Mouse (Mus musculus): ENCODE data around the gene Nsmf. TPM values are rescaled to one million over a fixed set of nuclear protein-coding genes. Genes with fewer than 3 reads are reported as not detected.

Nsmf gene
- polyA plus RNA-seq, 1 experiment from 2014 or later, result 32.6 TPM

DNA sequence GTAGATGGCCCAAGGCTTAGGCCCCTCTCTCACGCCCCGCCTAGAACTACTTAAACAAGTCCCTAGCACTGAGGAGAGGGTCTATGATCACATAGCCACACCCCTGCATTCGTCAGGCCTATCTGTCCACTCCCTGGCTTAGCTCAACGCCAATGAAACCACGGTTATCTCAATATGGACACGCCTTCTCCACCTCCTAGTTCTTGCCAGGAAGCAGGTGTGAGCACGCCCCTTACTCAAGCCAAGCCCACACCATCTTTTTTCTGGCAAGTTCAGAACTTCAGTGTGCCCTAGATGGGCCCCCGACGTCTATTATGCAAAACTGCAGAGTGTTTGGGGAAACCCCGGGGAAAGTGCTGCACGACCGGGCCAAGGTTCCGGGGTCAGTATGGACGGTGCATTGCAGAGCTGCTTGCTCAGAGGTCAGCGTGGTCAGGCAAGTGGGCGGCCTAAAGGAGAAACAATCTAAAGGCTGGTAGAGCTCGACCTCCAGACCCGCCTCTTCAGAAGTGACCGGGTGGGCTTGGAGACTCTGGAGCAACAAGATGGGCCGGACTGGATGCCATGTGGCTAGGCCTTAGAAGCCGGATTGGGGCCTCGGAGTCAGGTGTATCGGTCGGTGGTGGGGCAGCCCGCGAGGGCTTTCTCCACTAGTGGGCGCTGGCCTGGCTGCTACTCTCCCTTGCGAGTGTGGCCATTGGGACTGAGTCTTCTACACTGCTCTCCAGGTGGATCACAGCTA, 41.1 kb downstream of the Nsmf start, which contains the start of gene Noxa1:
TSS of gene Noxa1 (minus strand) at position 41 of the 742 bp plus-strand sequence.
- Histone ChIP-seq H3K4me1 (replicated peaks; ENCODE audit: control insufficient read depth, insufficient read depth, low read length) (peaks cover 10% of the 10 kb centered on the region), H3K9me3 (ENCODE audit: control insufficient read depth, low read length) (no peaks in the 10 kb centered on the region), H3K9ac (ENCODE audit: low read depth, low read length) (no peak within 1 kb of the TSS), H3K4me2 (peak within 1 kb of the TSS; percentile 59), H3K27me3 (replicated peaks; ENCODE audit: control insufficient read depth, insufficient read depth, low read length) (peaks cover 10% of the 10 kb centered on the region), H3K36me3 (ENCODE audit: control insufficient read depth, insufficient read depth, low read length) (no peaks in the 10 kb centered on the region), H3K4me3 (ENCODE audit: low read depth, low read length) (peak within 1 kb of the TSS; percentile 10; the same call in 1 of the 2 replicates), H3K27ac (ENCODE audit: low read depth, low read length) (no peak within 1 kb of the TSS)
- ATAC-seq (replicated peaks; ENCODE audit: low FRiP score), result peak; percentile 82
- no peak for DNase-seq (ENCODE audit: low spot score)
- 37% methylated on average over 28 of the region's 28 CpGs for WGBS

- H3K27me3 ChIP-seq (replicated peaks; ENCODE audit: control insufficient read depth, insufficient read depth, low read length), result peaks cover 3% of the 10 kb centered on the region; the same call in 1 of the 2 replicates
- H3K4me2 ChIP-seq, result no peak overlapping the region
- no peak overlapping the region for H3K27ac ChIP-seq (ENCODE audit: low read depth, low read length)
- no peak for DNase-seq (ENCODE audit: low spot score)
- H3K4me1 ChIP-seq (replicated peaks; ENCODE audit: control insufficient read depth, insufficient read depth, low read length), result peaks cover 10% of the 10 kb centered on the region
- ATAC-seq (replicated peaks; ENCODE audit: low FRiP score), result no peak
- H3K36me3 ChIP-seq (ENCODE audit: control insufficient read depth, insufficient read depth, low read length), result no peaks in the 10 kb centered on the region
- H3K9me3 ChIP-seq (ENCODE audit: control insufficient read depth, low read length), result no peaks in the 10 kb centered on the region
- WGBS, result 72% methylated on average over 3 of the region's 3 CpGs
- no peak overlapping the region for H3K4me3 ChIP-seq (ENCODE audit: low read depth, low read length)
- H3K9ac ChIP-seq (ENCODE audit: low read depth, low read length), result no peak overlapping the region
Observed at GRCm38 (mm10) chr2:25098005-25098615, 44.0 kb downstream of the Nsmf start.

- no peaks in the 10 kb centered on the region for H3K36me3 ChIP-seq (ENCODE audit: control insufficient read depth, insufficient read depth, low read length)
- no peak overlapping the region for H3K4me2 ChIP-seq
- 56% methylated on average over 5 of the region's 5 CpGs for WGBS
- DNase-seq (ENCODE audit: low spot score), result no peak
- H3K9me3 ChIP-seq (ENCODE audit: control insufficient read depth, low read length), result no peaks in the 10 kb centered on the region
- H3K4me1 ChIP-seq (replicated peaks; ENCODE audit: control insufficient read depth, insufficient read depth, low read length), result peaks cover 10% of the 10 kb centered on the region
- ATAC-seq (replicated peaks; ENCODE audit: low FRiP score), result no peak
- no peak overlapping the region for H3K27ac ChIP-seq (ENCODE audit: low read depth, low read length)
- H3K27me3 ChIP-seq (replicated peaks; ENCODE audit: control insufficient read depth, insufficient read depth, low read length), result peaks cover under 1% of the 10 kb centered on the region; the same call in 1 of the 2 replicates
- H3K4me3 ChIP-seq (ENCODE audit: low read depth, low read length), result no peak overlapping the region
- no peak overlapping the region for H3K9ac ChIP-seq (ENCODE audit: low read depth, low read length)
Observed at GRCm38 (mm10) chr2:25098956-25099355, 44.8 kb downstream of the Nsmf start.

- H3K27ac ChIP-seq (ENCODE audit: low read depth, low read length), result no peak overlapping the region
- no peak overlapping the region for H3K9ac ChIP-seq (ENCODE audit: low read depth, low read length)
- ATAC-seq (replicated peaks; ENCODE audit: low FRiP score) (no peak), DNase-seq (ENCODE audit: low spot score) (no peak)
- peaks cover 10% of the 10 kb centered on the region for H3K4me1 ChIP-seq (replicated peaks; ENCODE audit: control insufficient read depth, insufficient read depth, low read length)
- H3K4me3 ChIP-seq (ENCODE audit: low read depth, low read length), result no peak overlapping the region
- no peaks in the 10 kb centered on the region for H3K9me3 ChIP-seq (ENCODE audit: control insufficient read depth, low read length)
- H3K36me3 ChIP-seq (ENCODE audit: control insufficient read depth, insufficient read depth, low read length), result no peaks in the 10 kb centered on the region
- H3K4me2 ChIP-seq, result no peak overlapping the region
- 75% methylated on average over 3 of the region's 3 CpGs for WGBS
- H3K27me3 ChIP-seq (replicated peaks; ENCODE audit: control insufficient read depth, insufficient read depth, low read length), result no peaks in the 10 kb centered on the region; the same call in 1 of the 2 replicates
Observed at GRCm38 (mm10) chr2:25099703-25100102, 45.5 kb downstream of the Nsmf start.

DNA sequence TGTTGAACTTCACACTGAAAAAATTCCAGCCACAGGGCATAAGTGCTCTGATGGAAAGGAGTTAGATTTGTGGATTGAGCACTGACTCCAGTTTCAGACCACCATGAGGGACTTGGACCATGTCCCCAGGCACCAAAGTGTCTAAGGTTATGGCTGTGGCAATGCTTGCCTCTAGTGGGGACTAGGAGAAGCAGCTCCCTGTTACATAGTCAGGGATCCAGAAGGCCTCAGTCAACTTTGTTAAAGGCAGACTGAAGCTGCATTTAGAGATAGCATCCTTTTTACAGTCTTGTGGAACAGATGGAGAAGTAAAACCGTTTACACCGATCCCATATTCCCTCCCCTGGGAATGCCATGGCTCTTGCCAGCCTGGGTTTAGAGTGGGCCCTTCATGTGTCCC, 50.0 kb downstream of the Nsmf start:
- H3K4me1 ChIP-seq (replicated peaks; ENCODE audit: control insufficient read depth, insufficient read depth, low read length), result peaks cover 16% of the 10 kb centered on the region
- no peaks in the 10 kb centered on the region; the same call in 1 of the 2 replicates for H3K27me3 ChIP-seq (replicated peaks; ENCODE audit: control insufficient read depth, insufficient read depth, low read length)
- no peak overlapping the region for H3K27ac ChIP-seq (ENCODE audit: low read depth, low read length)
- no peak overlapping the region for H3K4me3 ChIP-seq (ENCODE audit: low read depth, low read length)
- H3K36me3 ChIP-seq (ENCODE audit: control insufficient read depth, insufficient read depth, low read length), result no peaks in the 10 kb centered on the region
- no peaks in the 10 kb centered on the region for H3K9me3 ChIP-seq (ENCODE audit: control insufficient read depth, low read length)
- H3K9ac ChIP-seq (ENCODE audit: low read depth, low read length), result no peak overlapping the region
- 80% methylated on average over 2 of the region's 2 CpGs for WGBS
- no peak for DNase-seq (ENCODE audit: low spot score)
- H3K4me2 ChIP-seq, result no peak overlapping the region
- no peak for ATAC-seq (replicated peaks; ENCODE audit: low FRiP score)

GRCm38 (mm10) chr2:25106045-25106444, 51.9 kb downstream of the Nsmf start:
- Histone ChIP-seq H3K27ac (ENCODE audit: low read depth, low read length) (peak overlapping the region; percentile 63), H3K36me3 (ENCODE audit: control insufficient read depth, insufficient read depth, low read length) (no peaks in the 10 kb centered on the region), H3K9me3 (ENCODE audit: control insufficient read depth, low read length) (no peaks in the 10 kb centered on the region), H3K27me3 (replicated peaks; ENCODE audit: control insufficient read depth, insufficient read depth, low read length) (no peaks in the 10 kb centered on the region), H3K4me2 (no peak overlapping the region), H3K9ac (ENCODE audit: low read depth, low read length) (no peak overlapping the region), H3K4me1 (replicated peaks; ENCODE audit: control insufficient read depth, insufficient read depth, low read length) (peaks cover 28% of the 10 kb centered on the region), H3K4me3 (ENCODE audit: low read depth, low read length) (no peak overlapping the region)
- ATAC-seq (replicated peaks; ENCODE audit: low FRiP score) (peak; percentile 61), DNase-seq (ENCODE audit: low spot score) (no peak)
- WGBS, result 30% methylated on average over 3 of the region's 3 CpGs

- no peak overlapping the region for H3K4me3 ChIP-seq (ENCODE audit: low read depth, low read length)
- no peak overlapping the region for H3K9ac ChIP-seq (ENCODE audit: low read depth, low read length)
- H3K4me2 ChIP-seq, result no peak overlapping the region
- H3K9me3 ChIP-seq (ENCODE audit: control insufficient read depth, low read length), result no peaks in the 10 kb centered on the region
- no peak overlapping the region for H3K27ac ChIP-seq (ENCODE audit: low read depth, low read length)
- DNase-seq (ENCODE audit: low spot score), result no peak
- no peak for ATAC-seq (replicated peaks; ENCODE audit: low FRiP score)
- no peaks in the 10 kb centered on the region for H3K36me3 ChIP-seq (ENCODE audit: control insufficient read depth, insufficient read depth, low read length)
- peaks cover 42% of the 10 kb centered on the region for H3K4me1 ChIP-seq (replicated peaks; ENCODE audit: control insufficient read depth, insufficient read depth, low read length)
- H3K27me3 ChIP-seq (replicated peaks; ENCODE audit: control insufficient read depth, insufficient read depth, low read length), result no peaks in the 10 kb centered on the region
Observed at GRCm38 (mm10) chr2:25109487-25109886, 55.3 kb downstream of the Nsmf start.

DNA sequence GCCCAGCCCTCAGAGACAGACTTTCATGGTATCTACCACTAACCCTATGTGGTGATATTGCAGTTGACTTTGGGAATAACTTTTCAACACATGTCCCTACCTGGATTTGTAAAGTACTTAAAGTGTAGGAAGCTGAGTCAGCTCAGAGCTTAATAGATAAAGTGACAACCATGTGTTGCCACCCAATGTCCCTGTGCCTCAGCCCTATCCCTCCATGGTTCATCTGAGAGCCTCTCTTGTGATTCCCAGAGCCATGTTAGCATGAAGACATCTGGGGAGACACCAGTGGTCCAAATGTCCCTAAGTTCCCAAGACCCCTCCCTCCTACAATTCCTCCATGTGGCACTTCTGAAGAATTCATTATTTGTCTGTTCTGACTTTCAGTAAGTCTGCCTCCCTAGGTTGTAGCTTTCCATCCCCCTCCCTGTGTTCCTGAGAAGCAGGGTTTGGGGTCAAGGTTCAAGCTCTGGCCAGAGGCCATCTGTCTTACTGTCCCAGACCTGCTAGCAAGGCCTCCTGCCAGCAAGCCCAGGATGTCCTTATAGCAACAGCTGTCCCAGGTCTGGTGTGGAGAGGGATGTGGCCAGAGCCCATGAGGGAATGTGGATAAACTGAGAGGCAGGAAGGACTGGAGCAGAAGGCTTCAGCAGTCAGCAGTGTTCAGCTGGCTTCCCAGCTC, 56.5 kb downstream of the Nsmf start:
- 0 out of 2 replicates have a peak overlapping the region, but pooled peaks have one; percentile 30 for H3K9ac ChIP-seq (ENCODE audit: low read depth, low read length)
- no peaks in the 10 kb centered on the region for H3K36me3 ChIP-seq (ENCODE audit: control insufficient read depth, insufficient read depth, low read length)
- no peaks in the 10 kb centered on the region for H3K9me3 ChIP-seq (ENCODE audit: control insufficient read depth, low read length)
- no peak overlapping the region for H3K4me3 ChIP-seq (ENCODE audit: low read depth, low read length)
- peak overlapping the region; percentile 30 for H3K4me2 ChIP-seq
- DNase-seq (ENCODE audit: low spot score), result no peak
- peak overlapping the region; percentile 79 for H3K27ac ChIP-seq (ENCODE audit: low read depth, low read length)
- no peaks in the 10 kb centered on the region for H3K27me3 ChIP-seq (replicated peaks; ENCODE audit: control insufficient read depth, insufficient read depth, low read length)
- H3K4me1 ChIP-seq (replicated peaks; ENCODE audit: control insufficient read depth, insufficient read depth, low read length), result peaks cover 46% of the 10 kb centered on the region
- 0 out of 2 replicates have a peak, but pooled peaks have one; percentile 1 for ATAC-seq (replicated peaks; ENCODE audit: low FRiP score)
